Mouse (Mus musculus): ENCODE results near the gene Ank. TPM values are rescaled to one million over a fixed set of nuclear protein-coding genes. Genes with fewer than 3 reads are reported as not detected.
A peak's percentile ranks its signal among the peaks of the same experiment; 100 is the strongest.

Gene Ank
- 10.5 and 10.8 TPM in 2 replicates for polyA plus RNA-seq (2015; fragmentation: Nextera tagmentation; extraction: Ambion mirVana)

GRCm38 (mm10) chr15:27466131-27467080 is at the start of gene Ank:
Gene Ank (plus strand): TSS chr15:27466677.
- WGBS (ENCODE audit: insufficient replicate concordance), result 1% methylated on average over 113 of the region's 120 CpGs
- H3K4me2 ChIP-seq, result peak within 1 kb of the TSS; percentile 94
- H3K4me1 ChIP-seq (replicated peaks), result peaks cover 53% of the 10 kb centered on the region
- peak within 1 kb of the TSS; percentile 93 for H3K9ac ChIP-seq
- ATAC-seq (ENCODE audit: insufficient read depth), result peak; percentile 90
- peak within 1 kb of the TSS; percentile 94 for H3K27ac ChIP-seq (replicated peaks)
- no peaks in the 10 kb centered on the region for H3K36me3 ChIP-seq (replicated peaks)
- no peaks in the 10 kb centered on the region for H3K9me3 ChIP-seq (replicated peaks)
- H3K27me3 ChIP-seq, result peaks cover 5% of the 10 kb centered on the region; the same call in 1 of the 2 replicates
- H3K4me3 ChIP-seq (replicated peaks), result peak within 1 kb of the TSS; percentile 93

GRCm38 (mm10) chr15:27418566-27419331 is 47.7 kb upstream of the Ank start:
- H3K27me3 ChIP-seq, result no peaks in the 10 kb centered on the region
- no peaks in the 10 kb centered on the region for H3K4me1 ChIP-seq (replicated peaks)
- no peak overlapping the region for H3K4me3 ChIP-seq (replicated peaks)
- WGBS (ENCODE audit: insufficient replicate concordance), result 58% methylated on average over 3 of the region's 3 CpGs
- no peak overlapping the region for H3K27ac ChIP-seq (replicated peaks)
- H3K9me3 ChIP-seq (replicated peaks), result no peaks in the 10 kb centered on the region
- H3K4me2 ChIP-seq, result no peak overlapping the region
- no peak for ATAC-seq (ENCODE audit: insufficient read depth)
- no peak overlapping the region for H3K9ac ChIP-seq
- H3K36me3 ChIP-seq (replicated peaks), result no peaks in the 10 kb centered on the region

GRCm38 (mm10) chr15:27421531-27421930 is 44.9 kb upstream of the Ank start:
- Histone ChIP-seq H3K27ac (replicated peaks) (no peak overlapping the region), H3K4me1 (replicated peaks) (no peaks in the 10 kb centered on the region), H3K4me2 (no peak overlapping the region), H3K36me3 (replicated peaks) (no peaks in the 10 kb centered on the region), H3K9ac (no peak overlapping the region), H3K4me3 (replicated peaks) (no peak overlapping the region), H3K9me3 (replicated peaks) (no peaks in the 10 kb centered on the region), H3K27me3 (no peaks in the 10 kb centered on the region)
- no peak for ATAC-seq (ENCODE audit: insufficient read depth)
- WGBS (ENCODE audit: insufficient replicate concordance), result 69% methylated on average over 6 of the region's 6 CpGs

- no peak overlapping the region for H3K4me2 ChIP-seq
- no peaks in the 10 kb centered on the region for H3K36me3 ChIP-seq (replicated peaks)
- no peak overlapping the region for H3K27ac ChIP-seq (replicated peaks)
- no peaks in the 10 kb centered on the region for H3K9me3 ChIP-seq (replicated peaks)
- WGBS (ENCODE audit: insufficient replicate concordance), result 63% methylated on average over 3 of the region's 3 CpGs
- H3K9ac ChIP-seq, result no peak overlapping the region
- ATAC-seq (ENCODE audit: insufficient read depth), result no peak
- H3K4me3 ChIP-seq (replicated peaks), result no peak overlapping the region
- H3K27me3 ChIP-seq, result no peaks in the 10 kb centered on the region
- 0 out of 2 replicates have a peak, but pooled peaks cover 3% of the 10 kb centered on the region for H3K4me1 ChIP-seq (replicated peaks)
Measured at GRCm38 (mm10) chr15:27427581-27427980, 38.9 kb upstream of the Ank start.

- ATAC-seq (ENCODE audit: insufficient read depth), result no peak
- 66% methylated on average over 1 of the region's 1 CpGs for WGBS (ENCODE audit: insufficient replicate concordance)
- no peaks in the 10 kb centered on the region for H3K9me3 ChIP-seq (replicated peaks)
Measured at GRCm38 (mm10) chr15:27430241-27430640, 36.2 kb upstream of the Ank start.

GRCm38 (mm10) chr15:27432851-27433615 is 33.4 kb upstream of the Ank start:
- no peak overlapping the region for H3K27ac ChIP-seq (replicated peaks)
- 0 out of 2 replicates have a peak, but pooled peaks cover 3% of the 10 kb centered on the region for H3K4me1 ChIP-seq (replicated peaks)
- whole genome bisulfite sequencing (ENCODE audit: insufficient replicate concordance), result 59% methylated on average over 3 of the region's 4 CpGs
- no peak overlapping the region for H3K9ac ChIP-seq
- no peak for ATAC-seq (ENCODE audit: insufficient read depth)
- no peaks in the 10 kb centered on the region for H3K27me3 ChIP-seq
- no peaks in the 10 kb centered on the region for H3K9me3 ChIP-seq (replicated peaks)
- no peaks in the 10 kb centered on the region for H3K36me3 ChIP-seq (replicated peaks)
- H3K4me3 ChIP-seq (replicated peaks), result no peak overlapping the region
- no peak overlapping the region for H3K4me2 ChIP-seq

More at GRCm38 (mm10) chr15:27430241-27430640, 36.2 kb upstream of the Ank start:
- H3K4me2 ChIP-seq, result no peak overlapping the region
- no peak overlapping the region for H3K9ac ChIP-seq
- H3K27me3 ChIP-seq, result no peaks in the 10 kb centered on the region
- 0 out of 2 replicates have a peak, but pooled peaks cover 3% of the 10 kb centered on the region for H3K4me1 ChIP-seq (replicated peaks)
- no peak overlapping the region for H3K4me3 ChIP-seq (replicated peaks)
- no peak overlapping the region for H3K27ac ChIP-seq (replicated peaks)
- no peaks in the 10 kb centered on the region for H3K36me3 ChIP-seq (replicated peaks)

GRCm38 (mm10) chr15:27435409-27435808 is 31.1 kb upstream of the Ank start:
- WGBS (ENCODE audit: insufficient replicate concordance), result 53% methylated on average over 5 of the region's 5 CpGs
- Histone ChIP-seq H3K4me2 (no peak overlapping the region), H3K27ac (replicated peaks) (no peak overlapping the region), H3K4me1 (replicated peaks) (0 out of 2 replicates have a peak, but pooled peaks cover 3% of the 10 kb centered on the region), H3K27me3 (no peaks in the 10 kb centered on the region), H3K4me3 (replicated peaks) (no peak overlapping the region), H3K9me3 (replicated peaks) (no peaks in the 10 kb centered on the region), H3K9ac (no peak overlapping the region), H3K36me3 (replicated peaks) (no peaks in the 10 kb centered on the region)
- ATAC-seq (ENCODE audit: insufficient read depth), result no peak

GRCm38 (mm10) chr15:27436194-27436593 is 30.3 kb upstream of the Ank start:
- Histone ChIP-seq H3K36me3 (replicated peaks) (no peaks in the 10 kb centered on the region), H3K4me2 (no peak overlapping the region), H3K4me3 (replicated peaks) (no peak overlapping the region), H3K9ac (no peak overlapping the region), H3K4me1 (replicated peaks) (0 out of 2 replicates have a peak, but pooled peaks cover 3% of the 10 kb centered on the region), H3K9me3 (replicated peaks) (no peaks in the 10 kb centered on the region), H3K27ac (replicated peaks) (no peak overlapping the region), H3K27me3 (no peaks in the 10 kb centered on the region)
- 41% methylated on average over 4 of the region's 4 CpGs for WGBS (ENCODE audit: insufficient replicate concordance)
- ATAC-seq (ENCODE audit: insufficient read depth), result no peak

GRCm38 (mm10) chr15:27441053-27441452 is 25.4 kb upstream of the Ank start:
- Histone ChIP-seq H3K9ac (no peak overlapping the region), H3K27me3 (no peaks in the 10 kb centered on the region), H3K4me2 (no peak overlapping the region), H3K9me3 (replicated peaks) (no peaks in the 10 kb centered on the region), H3K4me3 (replicated peaks) (no peak overlapping the region), H3K36me3 (replicated peaks) (no peaks in the 10 kb centered on the region), H3K4me1 (replicated peaks) (no peaks in the 10 kb centered on the region), H3K27ac (replicated peaks) (no peak overlapping the region)
- ATAC-seq (ENCODE audit: insufficient read depth), result no peak
- 60% methylated on average over 7 of the region's 7 CpGs for WGBS (ENCODE audit: insufficient replicate concordance)

GRCm38 (mm10) chr15:27441529-27441928 is 24.9 kb upstream of the Ank start:
- no peaks in the 10 kb centered on the region for H3K9me3 ChIP-seq (replicated peaks)
- no peak overlapping the region for H3K27ac ChIP-seq (replicated peaks)
- H3K9ac ChIP-seq, result no peak overlapping the region
- H3K4me1 ChIP-seq (replicated peaks), result no peaks in the 10 kb centered on the region
- H3K36me3 ChIP-seq (replicated peaks), result no peaks in the 10 kb centered on the region
- no peaks in the 10 kb centered on the region for H3K27me3 ChIP-seq
- 65% methylated on average over 4 of the region's 4 CpGs for WGBS (ENCODE audit: insufficient replicate concordance)
- ATAC-seq (ENCODE audit: insufficient read depth), result no peak
- no peak overlapping the region for H3K4me2 ChIP-seq
- H3K4me3 ChIP-seq (replicated peaks), result no peak overlapping the region
